Mouse (Mus musculus) retina, embryonic 14.5 days (tissue): ENCODE data around the gene Smim23.

Experiments used
- DNase-seq: peaks from one replicate; pipeline ENCODE4 v3.0.0-alpha.2; 2015; ENCODE audit warnings: low spot score

The Smim23 gene

DNA sequence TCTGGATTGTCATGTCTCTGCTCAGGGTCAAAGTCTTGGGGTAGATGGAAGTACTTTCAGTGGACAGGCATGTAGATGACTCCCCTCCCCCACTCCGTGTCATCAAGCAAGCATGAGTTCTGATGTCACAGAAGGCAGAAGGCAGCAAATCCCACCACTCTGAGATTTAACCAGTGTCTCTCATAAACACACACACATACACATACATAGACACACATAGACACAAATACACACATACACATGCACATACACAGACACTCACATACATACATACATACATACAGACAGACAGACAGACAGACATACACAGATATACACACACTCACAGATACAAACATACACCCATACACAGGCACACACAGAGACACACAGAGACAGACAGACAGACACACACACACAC is at the start of gene Smim23:
Gene Smim23, minus strand, starts transcription at position 101 of the 400 bp plus-strand sequence.
- no peak for DNase-seq

DNA sequence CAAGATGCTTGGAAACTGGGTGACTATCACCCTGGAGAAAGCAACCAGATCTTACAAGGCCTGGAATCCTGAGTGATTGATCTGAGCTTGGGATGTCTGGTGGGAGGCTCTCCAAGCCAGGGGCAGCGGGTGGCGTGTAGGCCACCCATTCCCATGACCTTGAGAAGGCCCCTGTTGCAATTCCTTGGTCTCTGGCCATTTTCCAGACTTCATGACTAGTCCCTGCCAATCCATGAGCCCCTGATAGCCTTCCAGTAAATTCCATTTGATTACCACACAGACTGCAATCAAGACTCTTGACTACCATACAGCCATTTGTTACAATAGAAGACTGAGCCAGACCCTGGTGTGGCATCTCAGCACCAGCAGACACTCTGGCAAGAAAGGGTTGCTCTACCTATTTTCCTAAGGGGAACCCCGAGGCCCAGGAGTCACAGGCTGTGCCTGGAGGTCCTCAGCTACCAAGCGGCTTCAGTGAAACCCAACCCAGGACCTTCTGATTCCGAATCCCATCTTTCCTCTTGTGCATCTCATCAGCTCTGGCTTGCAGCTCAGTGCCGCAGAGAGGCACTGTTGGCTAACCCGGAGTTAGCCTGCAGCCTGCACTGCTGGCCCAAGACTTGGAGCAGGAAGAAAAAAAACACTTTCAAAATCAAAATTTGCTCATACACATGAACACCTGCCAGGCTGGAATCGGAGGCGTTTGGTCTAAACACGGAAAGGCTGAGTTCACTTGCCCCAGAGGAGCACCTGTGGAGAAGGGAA is 44.4 kb upstream of the Smim23 start:
- DNase-seq, result no peak

DNA sequence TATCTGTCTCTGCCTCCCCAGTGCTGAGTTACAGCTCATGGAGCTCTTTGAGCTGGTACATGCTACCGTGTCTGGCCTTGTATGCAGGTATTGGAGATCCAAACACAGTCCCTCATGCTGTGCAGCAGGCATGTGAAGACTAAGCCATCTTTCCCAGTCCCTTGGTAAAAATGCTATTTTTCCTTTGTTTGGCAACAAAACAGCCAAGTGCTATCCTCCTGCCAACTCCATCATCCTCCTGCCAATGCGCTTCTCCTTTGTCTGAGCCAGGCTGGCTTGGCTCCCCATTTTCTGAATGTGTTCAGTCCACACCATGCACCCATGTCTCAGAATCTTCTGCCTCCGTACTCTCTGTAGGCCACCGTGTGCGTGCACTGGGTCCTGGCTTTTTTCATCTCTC is 40.2 kb upstream of the Smim23 start:
- DNase-seq, result no peak

DNA sequence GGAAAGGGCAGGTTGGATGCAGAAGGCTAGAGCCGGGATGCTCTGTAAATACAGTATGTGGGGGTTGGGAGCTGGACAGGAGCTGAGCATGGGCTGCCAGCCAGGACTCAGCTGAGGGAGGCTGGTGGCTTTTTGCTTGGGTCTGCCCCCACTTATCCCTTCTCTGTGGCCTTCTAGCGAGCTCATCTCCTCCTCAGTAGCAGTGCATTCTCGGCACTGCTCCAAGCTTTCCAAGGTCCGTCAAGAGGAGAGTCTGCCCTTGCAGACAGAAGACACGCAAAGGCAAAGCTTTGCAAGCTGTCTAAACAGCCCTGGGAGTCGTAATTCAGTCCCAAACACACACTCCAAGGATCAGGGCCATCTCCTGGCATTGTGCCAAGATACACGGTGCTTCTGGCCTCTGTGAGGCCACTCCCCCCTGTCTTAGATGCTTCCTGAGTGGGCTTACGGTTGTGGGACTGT is 33.0 kb upstream of the Smim23 start:
- peak; percentile 21 for DNase-seq

DNA sequence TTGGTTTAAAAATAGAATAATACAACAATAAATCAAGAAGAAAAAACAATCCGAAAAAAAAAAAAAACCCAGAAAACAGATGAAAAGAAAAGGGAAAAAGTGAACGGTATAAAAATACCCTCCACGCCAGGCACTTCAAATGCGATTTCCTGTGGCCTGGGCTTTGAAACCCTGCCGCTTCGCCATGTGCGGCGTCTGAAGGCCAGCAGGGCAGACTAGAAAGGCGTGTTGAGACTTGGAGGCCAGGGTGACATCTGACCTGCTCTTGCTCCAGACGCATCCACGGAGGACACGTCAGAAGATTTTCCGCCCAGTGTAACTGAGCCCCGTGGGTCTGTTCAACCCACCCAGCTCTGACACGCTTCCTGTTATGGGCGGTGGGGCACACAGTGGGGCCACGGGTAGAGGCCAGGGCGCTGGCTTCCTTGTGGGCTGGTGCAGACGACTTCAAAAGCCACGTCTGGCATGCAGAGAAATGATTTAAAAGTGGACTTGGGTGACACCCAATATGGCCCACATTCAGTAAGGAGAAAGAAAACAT is 22.3 kb upstream of the Smim23 start:
- no peak for DNase-seq

DNA sequence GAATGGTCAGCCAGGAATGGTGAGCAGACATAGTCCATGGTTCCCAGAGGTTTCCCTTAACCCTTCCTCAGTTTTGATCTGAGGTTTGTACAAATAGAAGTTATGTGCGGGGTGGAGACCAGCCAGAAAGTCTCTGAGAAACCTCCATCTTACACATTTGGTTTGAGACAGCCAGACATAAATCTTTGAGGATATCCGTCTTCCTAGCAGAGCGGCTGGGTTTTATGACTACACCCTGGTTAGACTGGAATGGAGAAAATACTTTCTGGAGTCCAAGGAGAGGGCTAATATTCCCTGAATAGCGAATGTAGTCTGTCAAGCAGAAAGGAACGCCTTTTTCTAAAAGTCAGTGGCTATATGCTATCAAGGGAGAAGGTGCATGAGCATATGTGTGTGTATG is 16.8 kb upstream of the Smim23 start:
- DNase-seq, result no peak

DNA sequence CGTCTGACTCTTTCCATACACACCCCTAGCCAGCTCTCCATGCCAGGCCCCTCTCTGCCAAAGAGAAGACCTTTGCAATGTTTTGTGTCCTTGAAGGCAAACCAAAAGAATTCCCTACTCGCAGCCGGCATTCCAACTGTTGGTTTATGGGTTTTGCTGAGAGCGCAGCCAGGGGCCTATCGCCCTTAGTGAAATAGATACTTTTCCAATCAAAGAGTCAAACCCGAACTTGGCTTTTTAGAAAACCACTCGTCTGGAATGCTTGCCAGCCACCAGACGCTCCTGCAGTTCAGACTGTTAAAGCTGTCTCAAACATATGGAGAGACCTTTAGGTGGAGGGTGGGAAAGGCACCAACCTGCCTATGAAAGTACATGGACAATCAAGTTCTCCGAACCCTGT is 15.9 kb upstream of the Smim23 start:
- no peak for DNase-seq

DNA sequence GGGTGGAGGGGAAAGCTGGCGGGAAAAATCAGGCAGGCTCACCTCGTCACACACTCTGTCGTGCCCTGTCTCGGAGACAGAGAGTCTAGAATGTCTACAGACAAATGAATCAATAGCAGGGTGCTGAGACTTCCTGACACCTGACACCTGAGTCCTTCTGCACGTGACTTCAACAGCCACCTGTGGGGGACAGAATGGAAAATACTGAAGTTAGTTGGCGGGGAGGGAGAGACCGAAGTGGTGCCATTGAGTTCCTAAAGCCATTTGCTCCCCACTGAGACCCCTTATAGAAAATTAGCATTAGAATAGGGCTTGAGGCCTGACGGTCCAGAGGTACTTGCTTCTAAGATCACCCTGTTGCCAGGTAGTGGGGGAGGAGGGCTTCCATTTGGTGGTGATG is 10.6 kb upstream of the Smim23 start:
- no peak for DNase-seq

DNA sequence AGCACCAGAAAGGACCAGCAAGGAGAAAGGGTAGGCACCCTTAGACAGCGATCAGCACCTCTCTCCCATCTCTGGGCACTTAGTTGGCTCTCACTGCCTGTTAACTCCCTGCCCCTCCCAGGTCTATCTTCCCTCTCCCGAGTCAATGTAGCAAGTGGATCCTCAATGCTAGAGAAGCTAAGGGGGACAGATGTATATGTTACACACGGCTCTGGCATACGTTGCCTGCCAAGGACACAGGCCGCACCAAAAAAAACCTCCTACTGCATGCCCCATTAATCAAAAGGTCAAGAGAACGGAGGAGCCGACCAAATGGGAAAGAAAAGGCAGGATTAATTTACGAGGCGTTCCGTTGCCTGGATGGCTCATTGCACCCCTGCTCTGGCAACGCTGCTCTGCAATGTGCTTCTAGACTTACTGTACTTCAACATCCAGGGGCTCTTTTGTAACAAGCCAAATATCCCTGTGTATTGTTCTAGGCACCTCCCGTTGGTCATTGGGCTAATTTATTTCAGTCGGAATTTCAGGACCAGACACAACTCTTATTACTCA is 10.0 kb upstream of the Smim23 start:
- no peak for DNase-seq

DNA sequence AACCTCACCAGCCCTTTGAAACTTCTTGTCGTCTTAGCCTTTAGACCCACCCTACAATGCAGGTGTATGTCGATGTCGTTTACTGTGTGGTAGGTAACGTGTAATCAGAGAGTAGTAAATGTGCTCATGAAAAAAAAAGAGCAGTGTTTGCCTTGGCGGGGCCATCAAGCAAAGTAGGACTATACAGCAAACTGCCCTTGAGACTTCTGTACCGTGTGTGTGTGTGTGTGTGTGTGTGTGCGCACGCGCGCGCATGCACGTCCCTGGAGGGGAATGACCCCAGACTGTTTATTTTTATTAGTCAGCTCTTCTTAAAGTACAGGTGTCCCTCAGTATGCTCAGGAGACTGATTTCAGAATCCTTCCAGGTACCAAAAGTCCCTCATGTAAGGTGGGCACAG is 6.8 kb downstream of the Smim23 start:
- DNase-seq, result no peak

DNA sequence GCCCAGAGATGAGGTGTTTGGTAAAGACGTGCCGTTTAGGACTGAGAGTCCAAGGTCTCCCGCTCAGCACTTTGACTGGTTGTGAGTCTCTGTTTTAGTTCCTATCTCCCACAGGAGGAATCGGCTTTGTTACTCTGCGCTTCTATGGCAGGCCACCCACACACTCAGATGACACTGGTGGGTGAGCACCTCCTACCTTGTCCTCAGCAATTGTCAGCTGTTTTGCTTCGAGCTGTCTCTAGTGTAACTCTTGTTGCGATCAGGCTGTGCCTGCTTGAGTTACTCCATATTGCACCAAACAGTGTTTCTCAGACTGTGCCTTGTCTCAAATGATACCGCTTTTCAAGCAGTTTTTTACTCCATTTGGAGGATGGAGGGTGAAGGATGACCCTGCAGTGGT is 10.1 kb downstream of the Smim23 start:
- DNase-seq, result no peak

DNA sequence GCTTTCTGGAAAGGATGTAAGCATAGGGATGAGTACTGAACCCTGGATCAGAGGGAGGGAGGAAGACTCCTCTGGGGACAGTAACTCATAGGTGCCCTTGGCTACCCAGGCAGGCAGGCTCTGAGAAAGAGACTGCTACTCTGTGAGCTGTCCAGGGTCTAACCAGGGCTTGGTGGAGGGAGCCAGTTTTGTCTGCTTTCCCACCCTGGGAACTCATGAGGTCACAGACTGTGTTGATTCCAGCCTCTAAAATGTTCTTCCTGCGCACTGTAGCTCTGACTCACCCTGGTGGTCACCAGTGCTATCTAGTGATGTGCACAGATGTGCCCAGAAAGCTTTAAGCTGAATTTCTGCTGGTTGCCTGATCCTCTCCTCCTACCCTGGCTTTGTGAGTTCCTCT is 15.3 kb downstream of the Smim23 start:
- DNase-seq, result no peak

DNA sequence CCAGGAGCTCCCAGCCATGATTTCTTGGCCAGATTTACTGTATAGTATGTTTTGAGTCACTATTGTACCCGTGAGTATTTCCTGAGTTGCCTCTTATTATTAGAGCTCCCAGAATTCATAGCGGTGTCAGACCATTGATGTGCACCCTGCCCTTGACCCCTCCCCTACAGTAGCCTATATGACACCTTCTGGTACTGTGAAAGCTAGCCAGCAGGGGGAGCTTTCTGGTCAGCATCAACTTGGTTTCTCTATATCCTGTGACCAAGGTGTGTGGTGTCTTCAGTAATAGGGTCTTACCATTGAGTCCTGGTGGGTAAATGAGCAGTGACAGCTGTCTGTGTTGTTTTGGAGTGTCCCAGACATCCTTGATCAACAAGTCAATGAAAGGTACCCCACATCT is 18.4 kb downstream of the Smim23 start:
- DNase-seq, result peak; percentile 77

DNA sequence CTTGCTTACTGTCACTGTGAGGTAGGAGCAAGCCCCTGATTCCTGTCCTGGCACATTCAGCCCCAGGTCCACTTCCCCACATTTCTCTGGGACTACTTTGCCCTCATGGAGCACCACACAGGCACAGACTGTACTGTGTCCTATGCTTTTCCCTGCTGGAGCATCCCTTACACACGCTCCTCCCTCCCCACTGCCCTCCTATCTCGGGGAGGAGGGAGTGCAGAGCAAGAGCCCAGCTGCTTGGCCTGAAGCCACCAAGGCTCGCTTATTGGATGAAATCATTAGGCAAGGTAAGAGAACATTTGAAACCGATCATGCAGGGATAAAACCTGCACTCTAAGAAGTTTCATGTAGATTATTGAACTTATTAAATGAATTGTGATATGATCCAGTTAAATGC is 20.7 kb downstream of the Smim23 start:
- DNase-seq, result no peak

DNA sequence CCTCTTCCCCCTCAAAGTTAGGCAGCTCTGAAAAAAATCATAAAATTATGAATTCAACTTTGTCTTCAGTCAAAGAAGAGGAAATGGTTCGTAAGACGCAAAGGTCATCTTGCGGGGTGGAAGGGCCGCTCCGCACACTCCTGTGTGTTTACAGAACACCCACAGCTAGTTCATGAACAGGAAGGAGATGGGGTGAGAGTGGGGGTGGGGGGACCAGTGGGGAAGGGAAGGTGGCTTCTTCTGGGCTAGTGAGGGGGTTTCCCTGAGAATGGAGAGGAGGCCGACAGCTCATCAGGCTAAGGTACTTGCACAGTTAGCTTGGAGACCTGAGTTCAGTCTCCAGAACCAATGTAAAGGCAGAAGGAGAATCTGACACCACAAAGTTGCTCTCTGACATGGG is 22.7 kb downstream of the Smim23 start:
- DNase-seq, result no peak

DNA sequence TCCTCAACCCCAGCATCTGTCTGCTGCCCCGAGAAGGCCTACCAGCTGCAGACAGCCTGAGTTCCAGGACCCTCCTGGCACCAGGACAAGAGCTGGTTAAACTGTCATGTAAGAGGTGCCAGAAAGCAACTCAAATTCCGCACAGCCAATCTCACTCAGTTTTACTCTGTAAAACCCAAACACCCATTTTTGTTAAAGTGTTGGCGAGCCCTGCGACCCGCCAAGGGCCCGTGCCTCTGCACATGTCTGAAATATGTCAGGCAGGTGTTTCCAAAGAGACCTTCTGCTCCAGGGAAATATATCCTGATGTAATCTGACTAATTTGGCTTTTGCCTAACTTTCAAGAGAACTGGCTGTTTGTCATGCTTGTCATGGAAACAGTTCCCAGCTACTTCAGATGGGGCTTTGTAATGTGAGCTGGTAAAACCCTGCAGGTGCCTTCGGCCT is 23.5 kb downstream of the Smim23 start:
- no peak for DNase-seq

DNA sequence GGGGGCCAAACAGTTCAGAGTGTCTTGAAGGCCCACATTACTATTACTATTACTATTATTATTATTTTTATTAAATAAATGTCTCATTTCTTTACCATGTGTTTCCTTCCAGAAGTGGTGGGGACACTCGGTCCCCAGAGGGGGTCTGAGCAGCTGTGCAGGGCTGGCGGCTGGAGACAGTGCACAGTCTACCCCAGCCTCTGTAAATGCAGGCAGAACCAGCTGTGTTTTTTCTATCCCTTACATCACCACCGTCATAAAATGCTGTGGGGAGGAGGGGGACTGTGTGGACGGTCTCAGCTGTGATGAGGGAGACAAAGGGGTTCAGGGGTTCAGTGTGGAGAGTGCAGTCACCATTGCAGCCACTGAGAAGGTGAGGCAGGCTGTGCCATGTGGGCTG is 26.0 kb downstream of the Smim23 start:
- DNase-seq, result no peak

DNA sequence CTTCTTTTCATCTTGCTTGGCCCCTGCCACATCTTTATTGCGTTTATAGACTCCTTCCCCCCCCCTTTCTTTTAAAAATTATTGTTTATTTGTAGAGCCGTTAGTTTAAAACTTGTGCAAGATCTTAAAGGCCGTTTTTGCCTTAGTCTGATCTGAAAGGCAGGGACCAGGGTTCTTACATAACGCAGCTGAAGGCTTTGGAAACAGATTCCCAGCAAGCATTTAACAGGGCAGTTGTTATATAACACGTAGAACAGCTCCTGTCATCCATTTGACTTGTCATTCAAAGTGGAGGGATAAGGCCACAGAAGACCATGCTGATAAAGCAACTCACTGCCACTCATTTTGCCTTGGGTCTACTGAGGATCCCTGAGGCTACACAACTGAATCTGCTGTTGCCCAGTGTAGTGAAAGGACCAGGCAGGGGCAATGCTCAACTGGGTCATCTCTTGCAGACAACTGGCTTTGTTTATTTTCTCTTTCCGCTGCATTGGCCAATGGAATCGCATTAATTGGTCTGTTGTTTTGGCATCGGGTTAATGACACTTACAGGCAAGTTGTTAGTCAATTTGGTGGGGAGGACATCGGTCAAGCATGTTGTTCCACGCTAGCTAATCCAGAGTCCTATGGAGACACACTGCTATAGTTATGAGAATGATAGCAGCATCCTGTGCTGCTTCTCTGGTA is 29.5 kb downstream of the Smim23 start:
- DNase-seq, result peak; percentile 20

DNA sequence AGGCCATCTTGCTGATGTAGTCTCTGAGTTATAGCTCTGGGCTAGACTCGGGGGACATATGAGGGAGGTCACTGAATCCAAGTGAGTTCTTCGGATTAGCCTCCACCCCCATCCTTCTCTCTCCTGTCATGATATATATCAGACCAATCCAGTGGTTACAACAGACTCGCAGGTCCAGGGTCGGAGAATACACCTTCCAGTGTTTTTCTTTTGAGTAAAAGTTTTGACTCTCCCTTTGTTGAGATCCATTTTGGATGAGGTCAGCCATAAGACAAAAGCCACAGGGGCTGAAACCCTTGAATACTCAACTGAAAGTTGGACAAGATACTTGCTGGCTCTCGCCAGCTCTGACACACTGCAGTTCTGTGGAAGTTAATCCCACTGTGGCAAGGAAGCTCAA is 38.2 kb downstream of the Smim23 start:
- no peak for DNase-seq

DNA sequence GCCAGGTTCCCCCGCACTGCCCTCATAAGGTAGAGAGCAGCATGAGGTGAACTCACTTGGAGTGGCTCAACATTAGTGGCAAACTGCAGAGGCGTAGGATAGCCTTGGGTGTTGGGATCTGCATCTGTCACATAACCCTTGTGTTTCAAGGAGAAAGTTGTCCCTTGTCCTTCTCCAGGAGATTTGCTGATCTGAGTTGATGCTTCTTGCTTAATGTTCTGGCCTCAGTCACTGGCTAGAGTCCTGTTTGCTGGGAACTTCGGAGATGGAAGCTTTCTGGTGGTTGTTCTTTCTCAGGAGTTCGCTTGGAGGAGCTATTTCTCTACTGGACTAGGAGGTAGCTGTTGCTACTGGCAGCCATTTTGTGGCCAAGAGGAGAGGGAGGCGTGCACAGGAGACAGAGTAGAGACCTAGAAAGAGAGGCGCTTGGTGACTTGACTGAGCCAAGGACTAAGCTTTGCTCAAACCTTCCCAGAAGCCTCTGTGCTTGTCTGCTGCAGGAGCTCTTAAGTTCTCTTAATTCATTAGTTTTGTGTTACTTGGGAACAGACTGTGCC is 38.7 kb downstream of the Smim23 start:
- no peak for DNase-seq

DNA sequence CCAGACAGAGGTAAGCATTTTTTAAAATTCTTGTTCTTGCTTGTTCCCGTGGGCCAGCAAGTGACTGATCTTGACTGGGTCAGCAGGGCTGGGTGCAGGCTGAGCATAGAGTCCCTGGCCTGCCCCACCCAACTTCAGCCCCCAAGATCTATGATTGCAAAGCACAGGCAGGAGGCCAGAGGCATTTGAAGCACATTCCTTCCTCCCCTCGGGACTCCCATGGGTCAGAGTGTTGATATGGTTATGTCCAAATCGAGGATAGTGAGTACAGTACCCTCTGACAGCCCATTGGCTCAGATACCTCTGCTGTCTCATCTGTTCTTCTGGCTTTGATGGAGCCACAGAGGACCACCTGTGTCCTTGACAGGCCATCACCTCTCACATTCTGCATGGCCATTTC is 41.7 kb downstream of the Smim23 start:
- no peak for DNase-seq

DNA sequence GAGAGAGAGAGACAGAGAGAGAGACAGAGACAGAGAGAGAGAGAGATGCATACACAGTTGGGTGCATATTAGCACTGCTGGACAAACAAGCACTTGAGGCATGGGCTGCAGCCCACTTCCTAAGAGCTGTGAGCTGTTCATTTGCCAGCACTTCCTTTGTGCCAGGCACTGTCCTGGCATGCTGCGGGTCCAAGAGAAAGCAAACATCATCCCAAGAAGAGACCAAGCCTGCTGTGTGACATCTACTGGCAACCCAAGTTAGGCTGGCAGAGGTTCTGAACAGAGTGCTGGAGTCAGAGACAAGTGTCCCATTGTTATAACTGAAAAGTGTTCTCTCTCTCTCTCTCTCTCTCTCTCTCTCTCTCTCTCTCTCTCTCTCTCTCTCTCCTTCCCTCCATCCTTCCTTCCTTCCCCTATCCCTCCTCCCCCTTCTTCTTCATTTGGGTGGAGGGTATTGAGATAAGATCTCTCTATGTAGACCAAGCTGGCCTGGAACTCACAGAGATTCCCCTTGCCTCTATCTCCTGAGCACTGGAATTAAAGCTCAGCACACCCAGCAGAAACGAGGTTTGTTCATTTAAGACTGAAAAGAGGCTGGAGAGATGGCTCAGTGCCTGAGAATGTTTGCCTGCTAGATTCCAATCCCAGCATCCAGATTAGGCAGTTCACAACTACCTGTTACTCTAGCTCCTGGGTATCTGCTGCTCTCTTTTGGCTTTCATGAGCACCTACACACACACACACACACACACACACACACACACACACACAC is 42.6 kb downstream of the Smim23 start:
- DNase-seq, result no peak
